Mouse (Mus musculus) spleen, postnatal 14 days (tissue): ENCODE results near the gene Fpgs.
A peak's percentile ranks its signal among the peaks of the same experiment; 100 is the strongest.

Experiments used
- DNase-seq, 2 experiments: peaks; one replicate each; pipeline ENCODE4 v3.0.0; 2021 to 2022; ENCODE audit warnings: low spot score in 2 of 2

Fpgs gene

GRCm38 (mm10) chr2:32724832-32725790, 21.2 kb upstream of the Fpgs start:
- DNase-seq = no peak

GRCm38 (mm10) chr2:32724149-32724548, 20.2 kb upstream of the Fpgs start:
- no peak for DNase-seq

- no peak for DNase-seq
Observed at GRCm38 (mm10) chr2:32722581-32722980, 18.6 kb upstream of the Fpgs start.

GRCm38 (mm10) chr2:32722046-32722445, 18.1 kb upstream of the Fpgs start:
- no peak for DNase-seq

- peak; percentile 27 to 45 for DNase-seq
Observed at GRCm38 (mm10) chr2:32720681-32721229, 16.8 kb upstream of the Fpgs start, which contains the start of gene Sh2d3c. TSS of gene Sh2d3c (plus strand) at chr2:32721055.

- no peak for DNase-seq
Observed at GRCm38 (mm10) chr2:32720053-32720452, 16.1 kb upstream of the Fpgs start.

- no peak for DNase-seq
Observed at GRCm38 (mm10) chr2:32718761-32719160, 14.8 kb upstream of the Fpgs start.

- no peak for DNase-seq
Observed at GRCm38 (mm10) chr2:32714987-32715425, 11.1 kb upstream of the Fpgs start.

- no peak for DNase-seq
Observed at GRCm38 (mm10) chr2:32714117-32714986, 10.4 kb upstream of the Fpgs start.

GRCm38 (mm10) chr2:32712934-32713817, 9.2 kb upstream of the Fpgs start, which contains the start of gene Cdk9:
TSS of gene Cdk9 (minus strand) at chr2:32713076.
- DNase-seq = peak; percentile 84 to 93

- peak; percentile 89 to 96 for DNase-seq
Observed at GRCm38 (mm10) chr2:32712586-32712933, 8.6 kb upstream of the Fpgs start.

GRCm38 (mm10) chr2:32712108-32712551, 8.2 kb upstream of the Fpgs start:
- DNase-seq = peak; percentile 39 to 65

GRCm38 (mm10) chr2:32711301-32712056, 7.5 kb upstream of the Fpgs start:
- DNase-seq = no peak

- no peak for DNase-seq
Observed at GRCm38 (mm10) chr2:32710425-32710824, 6.5 kb upstream of the Fpgs start.

GRCm38 (mm10) chr2:32709521-32710137, 5.7 kb upstream of the Fpgs start:
- DNase-seq = no peak

GRCm38 (mm10) chr2:32708643-32709042, 4.7 kb upstream of the Fpgs start:
- peak; percentile 49 to 71 for DNase-seq

GRCm38 (mm10) chr2:32706971-32707370, 3.0 kb upstream of the Fpgs start:
- DNase-seq = no peak

- DNase-seq = no peak
Observed at GRCm38 (mm10) chr2:32705018-32705417, 1.1 kb upstream of the Fpgs start.

- no peak for DNase-seq
Observed at GRCm38 (mm10) chr2:32703046-32703445, 899 bp downstream of the Fpgs start.
